Mouse (Mus musculus): ENCODE data around the gene Ralgps2.

GRCm38 (mm10) chr1:156964586-156964932, 25.1 kb upstream of the Ralgps2 start:
- TF ChIP-seq CTCF (IDR thresholded peaks at IDR 0.05; ENCODE audit: control insufficient read depth, insufficient read depth, low read length) (no peak), POLR2A (IDR thresholded peaks at IDR 0.05; ENCODE audit: borderline replicate concordance, control insufficient read depth, low read depth, low read length) (no peak)

Measured in bone marrow, adult 2 months (tissue).